22 mouse cellular contexts compared by ENCODE assay signal in genomic region chr4:120673606-120674005, GRCm38 (mm10). TPM values are rescaled to one million over a fixed set of nuclear protein-coding genes. Genes with fewer than 3 reads are reported as not detected.
DNase-seq lines count a peak whose midpoint lies in the region; ATAC-seq lines count a peak whose summit lies in the region.
"Had no signal": no experiment of that assay in that cellular context is flagged by ENCODE, and none has a peak within 500 bp of the region (broad histone marks: within the 10 kb centered on the region; RNA-seq: fewer than 3 reads in every experiment).

No protein-coding gene starts in this region.

- H3K27ac ChIP-seq in midbrain, embryonic 10.5 days (replicated peaks) = 0 out of 2 replicates have a peak overlapping the region, but pooled peaks have one; percentile 9
- H3K27ac ChIP-seq in midbrain, embryonic 15.5 days = no peak overlapping the region
- H3K27ac ChIP-seq: embryonic facial prominence, embryonic 12.5 days; forebrain, embryonic 13.5 days; gastrocnemius, adult 2 months; layer of hippocampus, adult 2 months; limb, embryonic 12.5 days; midbrain, embryonic 13.5 days had no signal

- WGBS in midbrain, embryonic 10.5 days = 92% methylated on average over 3 of the region's 3 CpGs
- WGBS in midbrain, embryonic 15.5 days = 87% methylated on average over 3 of the region's 3 CpGs

- no peak overlapping the region for H3K4me2 ChIP-seq in midbrain, embryonic 15.5 days
- H3K4me2 ChIP-seq: embryonic facial prominence, embryonic 12.5 days; forebrain, embryonic 13.5 days; limb, embryonic 12.5 days; midbrain, embryonic 13.5 days had no signal

- H3K36me3 ChIP-seq in midbrain, embryonic 10.5 days = no peaks in the 10 kb centered on the region
- no peaks in the 10 kb centered on the region for H3K36me3 ChIP-seq in midbrain, embryonic 15.5 days (replicated peaks)
- H3K36me3 ChIP-seq: embryonic facial prominence, embryonic 12.5 days; hindbrain, embryonic 10.5 days; limb, embryonic 12.5 days; midbrain, embryonic 13.5 days had no signal

- H3K4me3 ChIP-seq in midbrain, embryonic 10.5 days = no peak overlapping the region
- no peak overlapping the region for H3K4me3 ChIP-seq in midbrain, embryonic 15.5 days
- H3K4me3 ChIP-seq: embryonic facial prominence, embryonic 12.5 days; forebrain, embryonic 13.5 days; gastrocnemius, adult 2 months; hindbrain, embryonic 10.5 days; layer of hippocampus, adult 2 months; limb, embryonic 12.5 days; midbrain, embryonic 13.5 days had no signal

- no peaks in the 10 kb centered on the region for H3K9me3 ChIP-seq in midbrain, embryonic 10.5 days (replicated peaks)
- no peaks in the 10 kb centered on the region for H3K9me3 ChIP-seq in midbrain, embryonic 15.5 days
- H3K9me3 ChIP-seq: embryonic facial prominence, embryonic 12.5 days; hindbrain, embryonic 10.5 days; limb, embryonic 12.5 days; midbrain, embryonic 13.5 days had no signal

- DNase-seq in adrenal gland, adult (ENCODE audit: inconsistent age in 2 of 2, low spot score in 1 of 2) = peak; percentile 80 to 90
- no peak for DNase-seq in adrenal gland, postnatal 4 days (ENCODE audit: low spot score in 2 of 2)
- DNase-seq in midbrain, embryonic 10.5 days (ENCODE audit: low spot score) = no peak
- peak; percentile 81 to 85 for DNase-seq in adrenal gland, postnatal 36 days
- DNase-seq in retina, postnatal 1 day = no peak
- DNase-seq in lung, postnatal 36 days = no peak
- DNase-seq: cerebellum, adult 11 months; cerebellum, postnatal 25 days; gastrocnemius, adult 2 months; kidney, postnatal 25 days; lung, adult 2 months; lung, postnatal 14 days; thymus, postnatal 25 days had no signal

- no peak for ATAC-seq in midbrain, embryonic 15.5 days (replicated peaks)
- ATAC-seq: forebrain, embryonic 13.5 days; hindbrain, embryonic 16.5 days; intestine, embryonic 16.5 days; midbrain, embryonic 13.5 days had no signal

- no peak overlapping the region for H3K9ac ChIP-seq in midbrain, embryonic 15.5 days
- H3K9ac ChIP-seq: embryonic facial prominence, embryonic 12.5 days; forebrain, embryonic 13.5 days; limb, embryonic 12.5 days; midbrain, embryonic 13.5 days had no signal

- peaks cover 9% of the 10 kb centered on the region; the same call in 1 of the 2 replicates for H3K4me1 ChIP-seq in midbrain, embryonic 10.5 days
- no peaks in the 10 kb centered on the region for H3K4me1 ChIP-seq in midbrain, embryonic 15.5 days
- H3K4me1 ChIP-seq: embryonic facial prominence, embryonic 12.5 days; forebrain, embryonic 13.5 days; hindbrain, embryonic 10.5 days; limb, embryonic 12.5 days; midbrain, embryonic 13.5 days had no signal

- H3K27me3 ChIP-seq in midbrain, embryonic 10.5 days (ENCODE audit: low read depth, poor library complexity, severe bottlenecking) = peaks cover 46% of the 10 kb centered on the region
- H3K27me3 ChIP-seq in midbrain, embryonic 15.5 days (replicated peaks) = peaks cover 7% of the 10 kb centered on the region

RNA-seq across cellular contexts. Expression of gene Cited4, which starts 7.2 kb away (rescaled TPM):
- total RNA-seq in adrenal gland, postnatal 4 days (2021) = 10 to 100 TPM in 1 of 2 experiments, 1 to 10 TPM in 1; 8.2 to 10.4 TPM
- polyA plus RNA-seq in midbrain, embryonic 10.5 days (2016; fragmentation: Nextera tagmentation; extraction: Ambion mirVana) = 8.5 and 12.7 TPM in 2 replicates
- polyA plus RNA-seq in midbrain, embryonic 15.5 days (2015; fragmentation: Nextera tagmentation; extraction: Ambion mirVana) = 0.53 and 0.82 TPM in 2 replicates
- total RNA-seq in adrenal gland, postnatal 36 days (2021) = 10 to 100 TPM in 1 of 2 experiments, 1 to 10 TPM in 1; 6.0 to 56.0 TPM

Comparison
In these comparisons a context has a peak if more than half of its experiments do, and no peak if none do; other contexts are left out.
1. DNase-seq: peak in adrenal gland, adult (2 of 2) and adrenal gland, postnatal 36 days (2 of 2); none in adrenal gland, postnatal 4 days (0 of 2), midbrain, embryonic 10.5 days (single experiment), retina, postnatal 1 day (single experiment) and lung, postnatal 36 days (single experiment).